Mouse (Mus musculus) ES-CJ7 (cell line): ENCODE measurements at regions not wholly inside any gene's neighbourhood (a gene's known extent, or its start where the extent isn't known, plus 50 kb on each side); places are given as distances from the start of the nearest gene placed in this dataset.

Source experiments
- DNase-seq: peaks from one replicate; pipeline ENCODE4 v3.0.0; 2011; ENCODE audit warnings: low read depth, low spot score

DNA sequence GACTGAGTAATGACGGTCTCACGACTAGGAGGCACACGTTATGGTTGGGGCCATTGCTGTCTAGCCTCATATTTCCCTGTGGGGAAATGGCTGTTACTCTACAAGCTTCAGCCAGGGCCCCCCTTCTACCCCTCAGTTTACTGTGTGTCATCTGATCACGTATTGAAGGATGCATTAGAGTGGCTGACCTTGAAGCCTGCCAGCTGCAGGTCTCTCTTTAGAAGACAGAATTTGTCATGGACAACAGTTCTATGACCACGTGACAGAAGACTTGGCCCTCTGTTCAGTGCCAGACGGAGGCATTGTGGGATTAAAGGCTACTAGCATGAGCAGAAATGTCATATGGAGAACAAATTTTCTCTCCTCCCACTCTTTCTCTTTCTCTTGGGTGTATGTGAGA is 115.6 kb downstream of the Gas1 start:
- DNase-seq, result no peak

DNA sequence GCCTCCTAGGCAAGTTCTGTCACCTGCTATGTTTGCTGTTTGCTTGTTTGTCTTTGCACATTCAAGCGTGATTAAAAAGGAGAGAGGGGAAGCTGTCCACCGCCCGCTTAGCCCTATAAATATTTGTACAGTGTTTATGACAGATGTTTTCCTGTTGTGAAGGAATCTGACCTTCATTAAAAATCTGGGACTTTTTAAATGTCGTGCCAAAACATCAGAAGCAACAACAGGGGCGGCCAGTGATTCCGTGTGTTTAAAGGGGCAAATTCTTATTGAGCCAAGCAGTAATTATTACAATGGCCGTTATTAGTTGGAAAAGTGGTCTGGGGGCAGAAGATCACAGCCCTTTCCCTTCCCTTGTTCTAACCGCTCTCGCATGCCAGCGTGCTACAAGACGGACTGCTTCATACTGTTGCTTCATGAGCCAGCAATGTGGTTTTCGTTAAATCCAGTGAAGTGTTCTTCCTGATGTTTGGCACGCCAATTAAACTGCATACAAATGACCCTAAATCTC is 119.3 kb downstream of the Gas1 start:
- no peak for DNase-seq

DNA sequence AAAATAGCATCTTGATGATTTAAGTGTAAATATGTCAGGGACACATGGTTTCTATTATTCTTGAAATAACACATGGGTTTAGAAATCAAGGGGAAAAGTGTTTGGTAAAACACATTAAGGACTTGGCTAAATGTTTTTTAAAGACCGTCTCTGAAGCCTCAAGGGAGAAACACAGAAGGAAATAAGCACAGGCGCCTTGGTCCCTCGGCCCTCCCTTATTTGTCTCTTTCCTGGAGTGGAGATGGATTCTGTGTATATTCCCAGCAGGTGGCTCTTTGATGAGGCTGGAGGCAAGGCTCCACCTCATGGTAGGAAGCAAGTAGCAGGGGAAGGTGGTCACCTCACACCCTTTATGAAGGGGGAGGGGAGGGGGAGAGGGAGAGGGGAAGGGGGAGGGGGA is 122.6 kb downstream of the Gas1 start:
- DNase-seq, result no peak

DNA sequence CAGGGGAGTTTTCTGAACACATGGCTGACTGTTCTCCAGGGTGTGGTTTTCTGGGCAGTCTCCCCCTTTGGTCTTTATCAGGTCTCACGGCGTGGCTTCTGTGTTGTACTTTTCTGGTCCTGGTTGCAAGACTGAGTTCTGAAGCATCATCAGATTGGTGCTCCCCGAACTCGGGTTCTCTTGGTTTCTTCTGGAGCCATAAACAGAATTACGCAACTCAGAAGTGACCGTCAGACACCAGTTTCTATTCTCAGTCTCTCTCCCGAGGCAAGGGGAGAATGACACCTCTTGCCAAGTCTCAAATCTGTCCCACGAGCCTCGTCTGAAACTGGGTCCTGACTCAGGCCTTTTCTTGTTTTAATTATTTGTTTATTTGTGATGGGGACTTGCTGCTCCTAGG is 123.1 kb downstream of the Gas1 start:
- DNase-seq, result no peak

DNA sequence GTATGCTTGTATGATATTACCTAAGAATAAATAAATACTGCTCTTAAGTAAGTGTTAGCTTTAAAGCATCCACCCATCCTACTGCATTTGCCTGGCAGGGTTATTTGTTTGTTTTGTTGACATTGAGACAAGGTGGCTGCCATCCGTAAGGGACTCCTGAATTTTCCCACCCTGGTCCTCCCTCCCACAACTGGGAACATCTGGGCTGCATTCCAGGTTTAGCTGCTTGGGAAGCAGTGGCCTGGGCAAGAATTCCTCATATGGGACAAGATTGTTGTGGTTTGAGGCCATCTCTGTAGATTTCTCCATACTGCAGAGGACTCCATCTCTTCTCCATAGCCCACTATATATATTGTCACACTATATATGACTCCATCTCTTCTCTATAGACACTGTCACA is 125.3 kb downstream of the Gas1 start:
- DNase-seq, result no peak

DNA sequence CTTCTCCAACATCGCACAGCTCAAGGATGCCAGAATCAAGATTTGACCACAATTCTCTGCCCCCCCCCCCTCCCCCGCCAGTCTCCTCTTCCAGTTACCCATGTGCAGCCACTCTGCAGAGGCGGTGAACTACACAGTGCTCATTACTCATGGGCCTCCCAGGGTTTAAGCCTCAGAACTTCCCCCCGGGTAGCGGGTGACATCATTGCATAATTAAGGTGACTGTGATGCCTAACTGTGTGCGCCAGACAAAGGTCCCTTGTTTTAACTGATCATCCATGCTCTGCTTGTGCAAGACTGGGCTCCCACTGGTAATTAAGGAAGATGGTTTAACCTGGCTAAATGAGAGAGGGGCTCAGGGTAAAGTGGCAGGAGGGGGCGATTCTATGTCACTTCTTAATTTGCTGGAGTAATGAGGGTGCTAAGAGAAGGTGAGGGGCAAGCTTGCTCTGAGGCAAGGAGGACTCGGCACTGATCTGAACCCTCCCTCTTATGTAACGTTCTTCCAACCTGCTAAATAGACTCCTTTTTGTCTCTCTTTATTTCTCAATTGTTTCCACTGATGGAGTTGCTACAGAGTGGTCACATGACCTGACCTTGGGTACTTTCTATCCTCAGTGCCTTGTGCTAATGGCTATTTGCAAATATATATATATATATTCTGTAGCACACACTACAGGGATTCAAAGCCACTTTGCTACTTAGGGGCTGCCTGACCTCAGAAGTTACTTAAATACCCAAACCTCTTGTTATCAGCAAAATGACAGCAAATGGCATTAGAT is 126.2 kb downstream of the Gas1 start:
- no peak for DNase-seq

DNA sequence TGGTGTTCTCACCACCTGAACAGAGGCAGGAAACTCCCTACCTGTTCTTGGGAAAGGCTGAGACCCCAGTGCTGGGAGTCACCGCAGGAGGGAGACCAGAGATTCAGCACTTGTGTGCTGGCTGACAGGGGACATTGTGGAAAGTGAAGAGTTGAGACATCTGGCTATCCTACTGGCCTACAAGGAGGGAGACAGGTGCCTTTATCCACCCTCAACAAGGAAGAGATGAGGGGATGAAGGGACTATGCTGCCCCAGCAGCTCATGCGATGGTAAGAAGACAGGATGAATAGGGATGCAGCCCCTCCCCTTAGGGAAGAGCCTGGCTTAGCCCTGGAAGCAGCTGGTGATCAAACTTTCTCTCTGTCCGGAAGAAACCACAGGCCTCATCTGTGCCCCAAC is 127.5 kb downstream of the Gas1 start:
- no peak for DNase-seq

DNA sequence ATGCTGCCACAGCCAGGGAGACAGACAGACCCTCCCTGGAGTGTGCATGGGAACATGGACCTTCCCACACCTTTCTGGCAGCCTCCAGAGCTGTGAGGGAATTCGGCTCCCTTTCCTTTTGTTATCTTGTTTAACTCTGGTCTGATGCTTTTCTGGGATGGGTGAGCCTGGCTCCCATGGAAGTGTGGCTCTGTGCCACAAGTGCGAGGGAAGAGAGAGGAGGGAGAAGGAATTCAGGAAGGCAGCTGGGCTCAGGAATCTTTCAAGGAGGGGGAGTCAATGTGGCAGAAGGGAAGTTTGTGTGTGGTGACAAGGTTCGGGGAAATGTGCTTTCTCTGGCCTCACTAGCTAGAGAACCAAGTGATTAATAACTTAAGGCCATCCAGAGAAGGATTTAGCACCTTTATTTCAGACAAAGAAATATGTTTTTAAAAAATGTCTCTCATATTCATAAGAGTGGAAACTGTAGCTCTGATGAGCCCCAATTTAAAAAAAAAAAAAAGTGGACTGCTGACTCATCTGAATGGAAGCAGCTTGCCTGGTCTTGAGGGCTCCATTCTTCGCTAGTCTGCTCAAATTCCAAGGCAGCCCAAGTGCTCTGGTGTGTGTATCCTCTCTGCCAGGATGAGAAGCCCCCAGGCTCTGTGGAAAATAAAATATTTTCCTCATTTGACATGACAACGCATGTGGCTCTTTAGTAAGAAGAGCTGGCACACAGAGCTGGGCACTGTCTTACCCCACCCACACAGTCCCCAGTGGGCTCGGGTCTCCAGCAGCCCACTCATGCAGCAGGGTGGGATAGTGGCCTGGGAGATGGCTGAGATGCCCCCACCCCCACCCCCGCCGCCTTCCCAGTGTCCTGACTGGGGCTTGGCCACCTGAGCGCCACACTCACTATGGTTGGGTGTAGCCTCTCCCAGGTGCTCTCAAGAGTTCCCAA is 129.1 kb downstream of the Gas1 start:
- no peak for DNase-seq

DNA sequence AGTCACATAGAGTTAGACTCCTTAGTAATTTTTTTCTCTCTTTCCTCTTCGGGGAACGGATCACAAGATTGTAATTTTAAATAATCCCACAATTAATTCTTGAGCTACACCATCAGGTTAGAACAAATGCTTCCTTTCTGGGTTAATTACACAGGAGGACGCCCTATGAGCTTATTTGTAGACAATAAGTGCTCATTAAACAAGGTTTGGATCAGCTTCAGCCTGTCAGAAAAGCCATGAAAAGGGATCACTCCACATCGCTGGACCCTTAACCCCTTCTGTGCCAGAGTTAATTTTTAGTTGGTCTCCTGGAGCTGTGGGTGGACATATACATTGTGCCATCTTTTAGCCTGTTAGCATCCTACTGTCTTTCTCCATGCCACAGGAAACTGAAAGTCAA is 131.4 kb downstream of the Gas1 start:
- no peak for DNase-seq

DNA sequence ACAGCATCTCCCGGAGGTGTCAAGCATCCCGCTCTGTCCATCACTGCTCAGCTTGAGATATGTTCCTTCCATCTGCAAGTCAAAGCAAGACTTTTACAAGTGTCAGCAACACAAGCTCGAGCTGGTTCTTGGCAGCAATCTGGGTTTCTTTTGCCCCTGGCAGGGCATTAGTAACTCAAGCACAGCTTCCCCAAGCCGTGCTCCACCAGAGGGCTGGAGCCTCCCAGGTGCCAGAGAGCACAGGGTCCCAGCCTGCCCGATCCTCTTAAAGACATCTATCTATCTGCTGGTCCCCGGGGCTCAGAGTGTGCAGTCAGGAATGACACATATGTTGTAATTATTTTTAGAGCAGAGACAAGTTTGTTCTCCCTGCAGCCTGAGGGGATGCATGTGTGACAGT is 132.3 kb downstream of the Gas1 start:
- peak; percentile 6 for DNase-seq

DNA sequence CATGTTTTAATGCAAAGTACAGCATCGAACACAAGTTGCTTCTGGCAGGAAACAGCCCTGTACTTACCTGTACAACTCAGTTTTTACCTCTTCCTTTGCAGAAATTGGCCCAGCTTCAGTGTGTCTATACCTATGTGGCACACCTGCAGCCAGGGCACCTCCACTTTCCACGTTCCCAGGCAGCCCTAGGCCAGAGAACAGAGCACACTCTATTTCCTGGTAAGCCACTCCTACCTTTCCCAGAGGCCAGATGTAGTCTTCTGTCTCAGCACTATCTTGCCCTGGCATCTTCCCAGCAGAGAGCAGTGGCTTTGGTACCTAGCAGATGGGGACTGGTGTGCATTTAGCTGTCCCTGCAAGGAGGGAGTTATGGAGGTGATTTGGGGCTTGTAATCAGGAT is 134.7 kb downstream of the Gas1 start:
- DNase-seq, result no peak

DNA sequence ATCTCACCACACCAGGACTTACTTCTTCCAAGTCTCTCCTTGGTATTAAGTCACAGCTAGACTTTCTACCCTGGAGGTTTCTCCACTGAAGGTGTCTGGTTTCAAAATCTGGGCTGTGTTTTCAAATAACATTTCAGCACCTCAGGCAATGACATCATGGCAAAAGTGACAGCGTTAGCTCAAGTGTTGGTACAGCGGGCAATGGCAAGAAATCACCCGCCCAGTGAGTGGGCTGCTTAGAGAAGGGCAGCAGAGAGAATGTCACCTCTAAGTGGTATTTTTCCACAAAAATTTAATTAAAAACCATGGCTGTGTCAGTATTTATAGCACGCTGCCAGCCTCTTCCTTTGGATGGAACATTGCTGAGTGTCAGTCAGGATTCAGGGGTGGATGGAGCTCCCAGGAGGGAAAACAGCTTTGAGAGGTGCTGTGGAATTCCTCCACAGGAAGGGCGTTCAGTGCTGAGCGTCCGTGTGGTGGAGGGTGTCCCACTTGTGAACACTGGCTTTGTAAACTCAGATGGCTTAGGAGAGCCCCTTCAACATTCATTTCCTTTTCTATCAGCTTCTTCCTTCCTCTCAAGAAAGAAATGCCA is 141.5 kb downstream of the Gas1 start:
- DNase-seq, result no peak

DNA sequence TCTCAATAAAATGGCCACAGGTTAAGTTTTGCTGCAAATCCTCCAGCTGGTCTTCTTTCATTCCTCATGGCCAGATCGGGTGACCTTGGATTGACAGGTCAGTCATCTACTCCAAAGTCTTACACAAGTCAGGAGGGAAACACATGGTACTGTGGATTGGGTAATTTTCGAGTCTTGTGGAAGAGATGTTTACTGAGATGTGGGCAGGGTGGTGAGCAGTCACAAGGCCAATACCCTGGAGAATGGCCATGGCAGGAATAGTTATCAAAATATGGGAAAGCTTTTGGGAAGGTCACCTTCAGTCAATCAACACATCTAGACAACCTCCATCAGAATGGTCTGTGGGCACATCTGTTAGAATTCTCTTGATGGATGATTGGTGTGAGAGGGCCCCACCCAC is 144.0 kb downstream of the Gas1 start:
- no peak for DNase-seq

DNA sequence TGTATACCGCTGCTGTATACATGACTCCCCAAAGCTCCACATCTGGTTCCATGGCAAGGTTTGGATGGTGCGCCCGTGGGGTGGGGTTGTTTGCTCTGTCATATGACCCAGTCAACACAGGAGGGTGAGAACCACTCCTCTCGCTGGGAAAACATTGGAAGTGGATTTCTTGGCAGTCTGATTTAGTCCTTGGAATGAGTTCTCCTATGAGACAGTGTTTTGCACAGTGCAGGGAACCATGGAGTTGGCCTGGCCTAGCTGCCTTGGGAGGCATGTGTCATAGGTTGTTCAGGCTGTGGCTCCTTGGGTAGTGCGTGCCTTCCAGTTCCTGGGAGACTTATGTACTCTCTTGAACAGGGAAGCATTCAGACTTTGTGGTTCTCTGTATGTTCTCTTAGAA is 144.6 kb downstream of the Gas1 start:
- DNase-seq, result no peak

DNA sequence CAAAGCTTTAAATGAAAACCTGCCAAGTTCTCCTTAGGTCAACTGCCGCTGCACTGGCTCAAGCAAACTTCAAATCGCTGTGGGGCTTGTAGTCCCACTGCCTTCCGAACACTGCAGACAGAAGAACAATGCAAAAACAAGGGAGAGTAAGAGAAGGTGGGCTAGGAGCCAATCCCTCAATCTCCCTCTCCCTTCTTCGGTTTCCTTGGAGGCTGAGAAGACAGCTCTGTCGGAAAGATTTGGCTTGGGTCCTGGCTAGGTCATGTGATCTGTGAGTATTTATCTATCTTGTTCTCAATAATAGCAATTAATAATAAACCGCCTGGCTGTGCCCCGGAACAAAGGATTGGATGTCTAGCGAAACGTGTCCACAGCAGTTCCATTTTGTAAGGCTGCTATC is 147.6 kb downstream of the Gas1 start:
- no peak for DNase-seq

DNA sequence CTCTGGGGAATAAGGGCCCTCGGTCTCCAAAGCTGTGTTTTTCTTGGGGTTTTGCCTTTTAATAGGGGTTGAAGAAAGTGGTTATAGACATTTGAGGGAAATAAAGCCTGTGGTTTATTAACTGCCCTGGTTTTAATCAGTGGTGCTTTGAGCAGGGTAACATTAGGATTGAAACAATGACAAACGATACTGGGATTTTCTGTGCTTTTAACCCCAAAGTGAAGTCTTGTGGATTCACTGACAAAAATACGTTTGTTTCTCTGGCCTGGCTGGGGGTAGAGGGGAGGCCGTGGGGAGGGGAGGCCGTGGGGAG is 157.0 kb downstream of the Gas1 start:
- DNase-seq, result no peak

DNA sequence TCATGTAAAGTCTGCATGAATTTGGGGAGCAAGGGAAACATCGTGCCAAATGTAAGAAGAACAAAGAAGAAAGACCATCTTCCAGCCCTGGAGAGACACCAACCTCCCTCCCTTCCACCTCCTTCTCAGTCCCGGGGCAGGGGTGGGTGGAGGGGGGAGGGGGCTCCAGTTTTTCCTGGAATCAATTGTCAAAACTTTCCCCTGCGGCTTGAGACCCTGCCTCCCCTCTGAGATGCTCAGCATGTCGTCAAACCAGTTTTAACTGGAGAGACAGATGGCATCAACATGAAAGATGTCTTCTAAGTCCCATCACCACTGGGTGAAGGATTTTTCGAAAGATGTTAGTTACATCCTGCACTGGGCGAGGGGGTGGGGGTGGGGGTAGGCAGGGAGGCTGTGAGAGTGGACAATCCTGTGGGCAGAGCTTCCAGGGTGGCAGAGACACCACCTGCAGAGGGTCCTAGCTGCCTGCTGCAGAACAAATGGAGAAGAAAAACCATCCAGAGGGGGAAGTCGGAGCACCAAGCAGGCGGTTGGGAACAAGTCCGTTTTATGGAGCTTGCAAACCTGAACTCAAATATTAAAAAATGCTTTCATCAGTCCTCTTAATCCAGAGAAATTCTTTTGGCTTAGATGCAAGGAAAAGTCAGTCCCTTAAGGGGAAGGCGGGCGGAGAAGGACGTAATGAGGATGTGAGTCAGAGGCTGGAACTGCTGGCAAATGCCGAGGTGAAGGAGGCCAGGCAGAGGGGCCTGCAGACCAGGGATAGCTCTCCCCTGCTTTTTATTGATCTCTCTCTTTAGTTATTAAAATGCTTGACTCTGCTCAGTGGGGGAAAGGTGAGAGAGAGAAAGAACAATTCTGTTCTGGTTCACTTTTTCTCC is 157.6 kb downstream of the Gas1 start:
- no peak for DNase-seq

DNA sequence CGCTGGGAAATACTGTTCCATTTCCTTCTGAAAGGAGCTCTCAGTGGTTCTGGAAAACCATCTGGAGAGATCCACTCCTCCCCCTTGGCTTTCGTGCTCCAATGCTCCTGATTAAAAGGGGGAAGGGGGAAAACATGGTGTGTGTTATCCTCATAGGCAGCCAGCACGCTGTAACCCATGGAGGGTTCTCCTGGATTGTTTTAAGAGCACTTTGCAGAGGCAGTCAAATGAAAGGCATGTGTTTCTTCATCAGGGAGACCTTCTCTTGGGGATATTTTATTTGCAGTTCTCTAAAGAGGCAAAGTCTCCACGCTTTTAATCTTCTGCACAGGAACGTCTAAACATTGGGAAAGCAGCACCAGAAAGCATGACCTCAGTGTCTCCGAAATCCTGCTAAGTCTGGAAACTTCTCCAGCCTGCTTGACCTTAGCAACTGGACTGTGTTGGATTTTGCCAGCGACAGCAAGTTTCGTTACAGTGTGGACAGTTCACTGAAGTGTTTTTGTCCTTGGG is 161.3 kb downstream of the Gas1 start:
- no peak for DNase-seq

DNA sequence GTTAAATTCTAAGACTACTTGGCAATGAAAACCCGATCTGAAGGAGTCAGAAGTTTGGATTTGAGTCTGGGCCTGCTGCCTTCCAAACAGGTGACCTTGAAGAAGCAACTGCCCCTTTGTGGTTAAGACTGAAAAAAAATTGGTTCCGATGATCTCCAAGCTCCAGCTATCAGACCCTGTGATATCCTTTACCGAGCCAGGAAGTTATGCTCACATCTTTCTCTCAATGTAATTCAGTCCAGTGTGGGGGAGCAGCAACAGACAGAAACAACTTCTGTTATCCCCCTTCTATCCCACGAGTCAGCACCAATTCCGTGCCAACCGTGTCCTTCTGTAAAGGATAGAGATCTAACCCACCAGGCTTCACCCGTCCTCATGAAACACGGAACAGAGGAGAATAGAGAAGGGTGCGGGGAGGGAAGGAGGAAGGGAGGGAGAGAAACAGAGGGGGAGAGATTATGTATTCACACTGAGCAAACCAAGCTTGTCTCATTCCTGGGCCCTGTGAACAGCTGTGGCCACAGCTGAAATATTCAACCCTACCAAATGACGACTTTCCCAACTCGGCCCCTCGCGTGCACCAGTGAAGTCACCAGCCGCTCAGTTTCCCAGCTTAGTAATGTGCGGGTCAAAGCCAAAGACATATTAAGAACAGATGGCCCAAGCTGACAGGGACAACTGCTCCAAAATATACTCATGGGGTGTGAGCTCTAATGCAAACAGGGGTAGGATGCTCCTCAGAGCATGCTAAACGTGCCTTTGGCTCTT is 164.9 kb downstream of the Gas1 start:
- DNase-seq, result no peak

DNA sequence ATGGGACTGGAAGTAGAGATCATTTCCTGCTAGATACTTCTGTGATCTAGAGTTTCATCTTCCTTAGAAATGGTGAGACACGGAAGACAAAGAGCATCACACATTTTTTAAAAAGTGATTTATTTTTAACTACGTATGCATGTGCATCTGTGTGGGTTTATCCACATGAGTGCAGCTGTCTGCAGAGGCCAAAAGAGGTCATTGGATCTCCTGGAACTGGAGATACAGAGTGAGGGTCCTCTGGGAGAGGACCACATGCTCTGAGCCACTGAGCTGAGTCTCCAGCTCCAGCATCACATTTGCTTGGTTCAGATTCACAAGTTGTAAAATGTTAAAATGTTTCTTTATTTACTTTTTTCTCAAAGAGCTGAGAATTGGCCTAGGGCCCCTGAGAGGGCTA is 166.1 kb downstream of the Gas1 start:
- no peak for DNase-seq

DNA sequence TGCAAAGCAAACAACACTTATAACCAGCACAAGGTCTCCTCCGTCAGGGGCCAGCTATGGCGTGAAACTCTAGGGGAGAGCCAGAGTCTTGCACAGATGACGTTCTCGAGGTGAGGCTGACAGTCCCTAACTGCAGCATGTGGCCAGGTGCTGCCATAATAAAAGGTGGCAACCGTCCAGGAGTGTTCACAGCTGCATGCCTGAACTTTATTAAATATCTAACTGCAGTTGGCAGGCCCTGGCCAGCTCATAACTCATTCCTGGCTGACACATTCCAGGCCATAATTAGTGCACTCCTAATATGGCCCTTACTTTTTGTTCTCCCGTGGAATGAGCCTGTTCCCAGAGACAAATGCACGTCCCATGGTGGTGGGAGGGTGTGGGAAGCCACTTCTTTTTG is 169.6 kb downstream of the Gas1 start:
- DNase-seq, result no peak
